Mouse (Mus musculus) embryo, embryonic 10 days (tissue): ENCODE data around the gene T2.

Experiments used
- DNase-seq: peaks from one replicate; pipeline ENCODE4 v3.0.0-alpha.2; 2015; ENCODE audit warnings: low spot score

The T2 gene

DNA sequence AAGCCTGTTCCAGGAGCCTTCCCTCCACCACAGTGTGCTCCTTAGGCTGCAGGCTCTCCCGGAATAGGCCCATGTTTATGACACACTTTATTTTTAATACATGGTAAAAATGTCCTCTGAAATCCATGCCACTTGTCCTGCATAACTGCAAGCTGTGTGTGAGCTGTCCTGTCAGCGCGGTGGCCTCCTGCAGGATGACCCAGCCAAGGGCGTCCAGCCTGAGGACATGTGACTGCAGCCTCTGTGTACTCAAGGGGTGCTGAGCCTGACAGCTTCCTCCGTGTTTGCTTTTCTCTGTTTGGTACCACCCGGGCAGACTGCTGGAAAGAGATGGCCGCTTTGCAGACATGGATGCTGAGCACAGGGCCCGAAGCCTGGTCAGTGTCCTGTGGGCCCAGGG lies 61.1 kb downstream of the T2 start:
- DNase-seq: no peak

DNA sequence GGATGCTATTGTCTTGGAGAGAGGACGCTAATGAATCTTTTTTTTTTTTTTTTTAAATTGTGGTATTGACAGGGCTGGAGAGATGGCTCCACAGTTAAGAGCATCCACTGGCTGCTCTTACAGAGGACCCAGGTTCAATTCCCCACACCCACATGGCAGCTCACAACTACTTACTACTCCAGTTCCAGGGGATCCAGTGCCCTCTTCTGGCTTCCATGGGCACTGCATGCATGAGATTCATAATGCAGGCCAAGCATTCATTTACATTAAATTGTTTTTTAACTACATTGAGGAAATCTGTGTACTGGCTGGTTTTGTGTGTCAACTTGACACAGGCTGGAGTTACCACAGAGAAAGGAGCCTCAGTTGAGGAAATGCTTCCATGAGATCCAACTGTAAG lies 64.9 kb downstream of the T2 start:
- DNase-seq: no peak

DNA sequence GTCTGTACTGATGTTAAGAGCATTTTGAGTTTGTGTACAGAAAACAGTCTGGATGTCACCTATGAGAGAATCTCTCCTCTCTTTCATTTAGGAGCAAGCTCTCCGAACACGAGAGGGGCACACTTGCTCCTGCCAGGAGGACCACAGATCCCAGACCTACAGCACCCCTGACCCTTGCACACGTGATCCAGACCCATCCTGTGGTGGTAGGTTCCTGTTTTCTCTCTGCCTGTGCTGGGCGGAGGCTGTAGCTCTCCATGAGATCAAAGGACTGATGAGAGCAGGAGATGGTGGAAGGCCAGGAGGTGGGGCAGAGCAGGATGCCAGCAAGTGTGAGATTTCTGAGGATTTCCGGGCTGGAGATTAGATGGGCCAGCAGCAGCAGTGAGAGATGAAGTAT lies 65.7 kb downstream of the T2 start:
- DNase-seq: no peak

DNA sequence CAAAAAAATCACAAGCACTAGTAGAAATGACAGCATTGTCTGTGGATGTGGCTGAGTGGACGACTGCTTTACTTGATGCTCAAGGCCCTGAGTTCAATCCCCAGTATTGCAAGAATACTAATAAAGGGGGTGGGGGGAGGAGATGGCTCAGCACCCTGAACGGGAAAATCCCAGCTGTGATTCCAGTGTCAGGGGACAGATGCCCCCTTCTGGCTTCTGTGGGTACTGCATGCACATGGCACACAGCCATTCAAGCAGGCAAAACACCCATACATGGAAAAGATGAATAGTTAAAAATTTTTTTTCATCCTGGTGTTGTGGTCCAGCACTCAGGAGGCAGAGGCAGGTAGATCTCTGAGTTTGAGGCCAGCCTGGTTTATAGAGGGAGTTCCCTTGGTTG lies 67.5 kb downstream of the T2 start:
- peak; percentile 48 for DNase-seq

DNA sequence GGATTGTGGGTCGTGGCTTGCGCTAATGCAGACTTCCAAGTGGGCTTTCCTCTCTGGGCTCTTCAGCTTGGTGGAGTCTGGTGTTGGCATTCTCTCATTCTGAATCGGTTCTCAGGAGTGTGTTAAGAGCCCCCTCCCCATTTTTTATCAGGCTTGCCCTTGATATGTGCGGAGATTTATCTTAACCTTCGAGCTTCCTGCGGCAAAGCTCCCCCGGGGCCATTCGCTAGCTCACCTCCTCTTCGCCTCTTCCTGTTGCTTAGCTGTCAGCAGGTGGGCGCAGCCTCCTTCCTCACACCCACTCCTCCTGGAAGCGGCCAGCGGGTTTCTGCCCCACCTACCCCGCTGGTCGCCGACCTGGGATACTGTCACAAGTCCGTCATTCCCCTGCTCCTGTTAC lies 73.6 kb downstream of the T2 start:
- DNase-seq: no peak

DNA sequence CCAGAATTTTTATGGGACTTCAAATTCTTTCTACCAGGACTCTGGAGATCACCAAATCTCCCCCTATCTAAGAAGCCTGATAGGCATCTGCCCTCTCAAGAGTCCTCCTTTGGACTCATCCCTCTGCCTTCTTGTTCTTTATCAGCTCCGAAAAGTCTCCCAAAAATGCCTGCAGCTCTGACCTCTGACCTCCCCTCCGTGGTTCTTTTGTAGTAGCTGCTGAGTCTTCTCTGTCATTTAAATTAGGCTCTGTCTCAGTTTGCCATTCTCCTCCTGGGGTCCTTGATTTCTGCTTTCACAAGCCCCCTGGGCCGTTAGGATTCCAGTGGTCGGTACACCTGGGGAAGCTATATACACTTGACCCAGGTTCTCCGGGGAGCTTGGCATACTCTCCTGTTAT lies 74.1 kb downstream of the T2 start:
- peak; percentile 35 for DNase-seq

DNA sequence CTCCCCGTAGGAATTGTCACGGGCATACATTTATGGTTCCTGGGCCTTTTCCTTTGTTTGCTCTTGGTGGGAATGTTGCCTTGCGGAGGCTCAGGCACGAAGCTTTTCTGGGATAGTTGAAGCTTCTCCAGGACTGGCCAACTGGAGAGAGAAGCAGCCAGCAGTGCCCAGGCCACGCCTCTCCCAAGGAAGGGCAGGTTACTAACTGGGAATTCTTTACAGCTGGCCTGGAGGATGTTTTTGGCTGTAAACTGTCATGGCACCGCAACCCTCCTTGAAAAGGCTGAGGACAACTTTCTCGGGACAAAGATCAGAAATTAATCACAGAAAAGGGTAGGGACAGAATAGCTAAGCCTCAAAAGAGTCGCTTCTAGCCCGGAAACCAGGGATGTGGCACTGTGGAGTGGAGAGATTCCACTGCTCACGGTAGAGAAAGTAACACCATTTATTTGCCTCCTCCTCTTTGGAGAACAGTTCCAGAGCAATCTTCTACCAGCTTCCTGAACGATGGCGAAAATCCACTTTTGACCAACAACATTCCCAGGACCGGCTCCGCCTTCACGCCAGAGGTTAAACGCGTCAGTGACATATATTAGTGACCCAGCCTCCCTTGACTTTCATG lies 76.5 kb downstream of the T2 start:
- no peak for DNase-seq

DNA sequence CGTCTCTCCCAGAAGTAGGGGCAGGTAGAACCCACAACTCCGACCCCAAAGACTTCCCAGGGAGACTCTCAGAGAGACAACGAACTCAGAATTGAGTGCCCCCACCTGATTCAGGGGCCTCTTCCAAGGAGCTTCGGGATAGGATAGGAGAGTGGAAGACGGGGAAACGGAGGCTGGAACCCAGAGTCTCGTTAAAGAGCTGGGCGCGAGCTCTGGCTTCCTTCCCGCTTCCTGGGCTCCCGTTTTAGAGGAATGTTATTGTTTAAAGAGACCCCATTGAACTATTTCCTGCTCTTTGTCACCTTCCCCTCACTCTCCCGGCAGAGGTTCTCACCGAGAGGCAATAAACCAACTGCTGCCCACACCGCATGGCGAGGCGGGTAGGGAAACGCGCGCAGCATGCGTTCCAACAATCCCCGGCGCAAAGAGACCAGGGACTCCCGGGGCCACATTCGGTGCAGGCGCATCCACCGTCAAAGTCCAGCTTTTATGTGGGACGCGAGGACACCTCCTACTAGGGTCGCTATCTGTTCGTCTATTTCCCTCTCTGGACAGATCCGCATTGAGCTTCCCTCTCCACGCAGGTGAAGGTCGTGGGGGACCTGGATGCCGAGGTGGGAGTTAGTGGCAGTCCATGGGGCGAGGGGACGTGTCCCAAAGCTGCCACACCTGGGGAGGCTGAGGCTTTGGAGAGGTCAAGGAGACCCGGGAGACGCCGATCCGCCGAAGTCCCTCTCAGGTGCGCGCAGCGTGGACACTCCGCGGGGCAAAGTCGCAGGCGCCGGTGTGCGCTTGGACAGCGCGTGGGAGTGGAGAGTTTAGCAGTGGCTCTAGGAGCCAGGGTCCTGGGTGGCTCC lies 77.6 kb downstream of the T2 start:
- no peak for DNase-seq

DNA sequence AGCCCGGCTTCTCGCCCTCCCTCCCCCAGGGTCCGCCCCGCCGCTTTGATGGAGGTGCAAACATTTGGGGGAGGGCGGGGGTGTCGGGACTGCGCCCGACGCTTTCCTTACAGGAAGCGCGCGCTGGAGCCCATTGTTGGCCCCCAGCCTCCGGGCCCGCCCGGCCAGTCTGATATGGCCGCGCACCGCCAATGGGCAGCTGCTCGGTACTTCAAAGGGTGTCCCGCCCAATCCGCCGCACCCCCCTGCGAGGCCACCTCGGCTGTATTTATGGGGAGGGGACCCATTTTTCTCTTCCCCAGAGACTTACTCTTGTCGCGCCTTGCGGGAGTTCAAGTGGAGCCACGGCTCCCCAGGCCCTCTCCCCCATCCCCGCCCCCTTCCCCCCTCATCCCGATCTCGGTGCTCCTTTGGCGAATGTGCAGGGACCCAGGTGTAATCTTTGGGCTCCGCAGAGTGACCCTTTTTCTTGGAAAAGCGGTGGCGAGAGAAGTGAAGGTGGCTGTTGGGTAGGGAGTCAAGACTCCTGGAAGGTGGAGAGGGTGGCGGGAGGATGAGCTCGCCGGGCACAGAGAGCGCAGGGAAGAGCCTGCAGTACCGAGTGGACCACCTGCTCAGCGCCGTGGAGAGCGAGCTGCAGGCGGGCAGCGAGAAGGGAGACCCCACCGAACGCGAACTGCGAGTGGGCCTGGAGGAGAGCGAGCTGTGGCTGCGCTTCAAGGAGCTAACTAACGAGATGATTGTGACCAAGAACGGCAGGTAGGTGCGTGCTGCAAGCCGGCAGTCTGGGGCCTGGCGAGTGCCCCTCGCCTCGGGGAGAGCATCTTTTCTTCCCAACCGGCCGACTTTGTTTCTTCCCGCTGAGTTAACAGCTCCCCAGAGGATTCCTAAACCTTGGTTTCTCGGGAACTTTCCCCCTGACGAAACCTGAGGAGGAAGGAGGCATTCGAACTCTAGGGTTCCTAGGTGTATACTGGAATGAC lies 78.5 kb downstream of the T2 start, which contains the start of gene T:
Gene T (plus strand): TSS at position 446 of the 983 bp plus-strand sequence.
- DNase-seq: no peak

DNA sequence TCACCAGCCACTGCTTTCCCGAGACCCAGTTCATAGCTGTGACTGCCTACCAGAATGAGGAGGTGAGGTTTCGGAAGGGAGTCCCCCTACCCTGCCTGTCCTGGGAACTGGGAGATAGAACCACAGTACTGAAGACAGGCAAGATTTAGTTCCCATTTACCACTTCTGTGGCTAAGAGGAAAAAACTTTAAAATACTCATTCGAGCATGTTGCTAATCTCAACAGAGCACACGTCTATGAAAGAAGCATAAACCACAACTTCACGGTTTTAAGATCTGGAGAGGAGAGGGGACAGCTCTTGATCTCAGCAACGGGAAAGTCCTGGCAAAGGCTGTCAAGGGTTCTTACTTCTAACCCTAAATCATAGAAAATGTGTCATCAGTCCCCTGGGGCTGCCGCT lies 80.4 kb downstream of the T2 start:
- DNase-seq: no peak

DNA sequence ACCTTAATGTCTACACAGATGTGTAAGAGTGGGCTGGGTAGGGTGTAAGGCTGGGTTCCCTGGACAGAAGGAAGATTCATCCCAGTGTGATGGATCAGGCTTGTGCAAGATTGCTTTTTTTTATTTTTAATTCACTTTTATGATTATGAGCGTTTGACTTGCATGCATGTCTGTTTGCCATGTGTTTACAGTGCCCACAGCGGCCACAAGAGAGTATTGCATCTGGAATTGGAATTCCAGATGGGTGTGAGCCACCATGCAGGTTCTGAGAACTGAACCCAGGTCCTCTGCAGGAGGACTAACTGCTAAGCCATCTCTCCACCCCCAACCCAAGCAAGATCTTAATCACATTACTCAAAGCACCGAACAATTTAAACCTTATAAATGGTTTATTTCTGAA lies 88.3 kb downstream of the T2 start:
- no peak for DNase-seq

DNA sequence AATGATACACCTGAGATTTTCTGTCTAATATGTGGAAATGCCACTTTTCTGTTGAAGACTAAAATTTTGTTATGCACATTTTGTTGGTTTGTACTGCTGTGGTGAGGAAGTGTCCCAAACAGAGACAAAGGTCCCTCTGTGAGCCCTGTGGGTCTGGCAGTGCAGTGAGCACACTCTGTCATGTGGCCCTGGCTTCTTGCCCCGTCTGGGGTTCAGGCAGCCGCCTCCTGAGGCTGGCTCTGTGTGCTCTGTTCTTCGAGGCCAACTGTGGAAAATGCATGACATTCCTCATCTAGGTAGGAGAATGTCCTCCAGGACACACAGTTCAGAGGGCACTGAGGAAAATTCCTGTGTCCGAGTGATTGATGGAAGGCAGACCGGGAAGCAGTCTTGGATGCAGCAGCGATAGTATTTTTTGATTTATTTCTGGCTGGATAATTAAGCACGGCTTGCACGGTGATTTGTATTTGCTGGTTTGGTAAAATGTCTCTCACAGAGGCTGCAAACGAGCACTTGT lies 91.9 kb downstream of the T2 start:
- peak; percentile 65 for DNase-seq

DNA sequence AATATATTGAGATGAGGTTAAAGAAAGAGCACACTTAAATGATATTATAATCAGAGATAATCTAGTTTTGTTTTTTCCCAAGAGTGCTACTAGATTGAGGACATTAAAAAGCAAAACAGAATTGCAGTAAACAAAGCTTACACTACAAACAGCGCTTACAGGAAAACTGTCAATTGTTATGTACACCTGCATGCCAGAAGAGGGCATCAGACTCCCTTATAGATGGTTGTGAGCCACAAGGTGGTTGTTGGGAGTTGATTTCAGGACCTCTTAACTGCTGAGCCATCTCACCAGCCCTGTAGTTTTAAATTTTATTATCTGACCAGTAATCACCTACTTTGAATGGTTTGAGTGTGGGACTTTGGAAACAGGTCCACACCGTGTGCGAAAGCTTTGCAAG lies 92.5 kb downstream of the T2 start:
- no peak for DNase-seq

DNA sequence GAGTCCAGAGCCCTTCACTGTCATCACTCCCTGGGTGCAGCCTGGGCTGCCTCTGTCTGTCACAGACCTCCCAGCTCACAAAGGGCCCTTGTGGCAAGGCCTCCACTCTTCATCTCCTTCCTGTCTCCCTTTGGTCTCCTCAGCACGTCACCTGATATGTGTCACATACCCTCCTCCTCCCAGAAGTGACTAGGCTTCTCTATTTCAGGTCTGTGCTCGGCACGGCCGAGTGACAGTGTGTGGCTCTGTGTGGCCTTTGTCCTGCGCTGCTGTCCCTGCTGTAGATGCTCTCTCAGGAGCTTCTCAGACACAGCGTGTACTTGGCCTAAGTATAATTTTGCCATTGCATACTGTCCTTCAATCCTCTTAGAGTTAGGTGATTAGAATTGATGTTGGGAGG lies 99.4 kb downstream of the T2 start:
- no peak for DNase-seq

DNA sequence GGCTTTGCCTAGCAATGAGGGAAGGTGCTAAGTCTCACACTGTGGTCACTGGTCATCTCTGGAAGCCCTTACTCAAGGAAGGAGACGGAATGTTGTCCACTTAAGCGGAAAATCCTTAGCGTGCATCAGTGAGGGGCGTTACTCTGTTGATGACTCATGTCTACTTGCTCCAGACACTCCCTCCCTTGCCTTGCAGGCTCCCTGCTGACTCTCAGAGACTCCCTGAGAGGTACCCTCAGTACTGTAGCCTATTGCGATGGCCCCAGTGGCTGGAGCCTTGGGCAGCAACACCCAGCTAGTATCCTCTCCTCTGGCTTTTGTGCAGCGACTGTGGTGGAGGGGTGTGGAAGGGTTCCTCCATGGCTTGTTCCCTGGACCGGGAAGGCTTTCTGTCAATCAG lies 99.8 kb downstream of the T2 start:
- DNase-seq: no peak

DNA sequence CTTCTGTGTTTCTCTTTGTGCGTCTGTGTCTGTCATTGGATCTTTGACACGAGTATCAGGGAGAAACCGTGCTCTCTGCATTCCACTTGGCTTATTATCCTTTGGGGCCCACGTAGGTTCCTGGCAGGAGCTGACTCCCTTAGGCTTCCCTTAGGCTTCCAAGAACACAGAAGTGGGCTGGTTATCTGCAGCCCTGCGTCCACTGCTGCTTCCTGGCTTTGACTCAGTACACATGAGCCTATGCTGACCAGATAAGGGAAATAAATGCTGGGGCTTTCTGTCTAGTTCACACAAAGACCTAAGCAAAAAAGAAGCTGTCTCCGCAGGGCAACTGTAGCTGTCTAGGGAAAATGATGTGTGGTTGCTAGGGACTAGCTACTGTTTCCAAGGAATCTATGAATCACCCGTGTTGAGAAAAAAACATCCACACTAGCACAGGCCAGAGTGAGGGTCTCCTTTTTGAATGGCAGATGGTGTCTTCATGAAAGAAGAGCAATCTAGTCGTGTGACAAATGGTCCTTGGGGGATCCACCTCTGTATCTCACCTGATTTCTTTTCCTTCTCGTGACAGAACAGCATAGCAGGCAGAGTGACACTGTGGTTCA lies 101.2 kb downstream of the T2 start:
- no peak for DNase-seq

DNA sequence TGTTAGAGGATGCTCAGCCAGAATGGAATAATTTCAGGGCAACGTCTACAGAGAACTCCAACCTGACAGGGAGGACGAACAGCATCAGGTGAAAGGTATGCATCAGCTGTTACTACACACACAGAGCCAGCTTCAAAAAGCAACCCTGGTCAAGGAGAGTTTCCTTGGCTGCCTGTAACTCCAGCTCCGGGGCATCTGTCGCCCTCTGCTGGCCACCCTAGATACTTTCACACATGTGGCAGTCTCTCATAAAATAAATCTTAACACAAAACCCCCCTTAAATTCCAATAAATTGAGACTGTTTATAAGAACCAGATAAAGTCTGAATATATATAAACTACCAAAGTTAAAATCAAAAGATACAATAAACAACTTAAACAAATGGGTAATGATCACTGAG lies 105.8 kb downstream of the T2 start:
- DNase-seq: peak; percentile 68

DNA sequence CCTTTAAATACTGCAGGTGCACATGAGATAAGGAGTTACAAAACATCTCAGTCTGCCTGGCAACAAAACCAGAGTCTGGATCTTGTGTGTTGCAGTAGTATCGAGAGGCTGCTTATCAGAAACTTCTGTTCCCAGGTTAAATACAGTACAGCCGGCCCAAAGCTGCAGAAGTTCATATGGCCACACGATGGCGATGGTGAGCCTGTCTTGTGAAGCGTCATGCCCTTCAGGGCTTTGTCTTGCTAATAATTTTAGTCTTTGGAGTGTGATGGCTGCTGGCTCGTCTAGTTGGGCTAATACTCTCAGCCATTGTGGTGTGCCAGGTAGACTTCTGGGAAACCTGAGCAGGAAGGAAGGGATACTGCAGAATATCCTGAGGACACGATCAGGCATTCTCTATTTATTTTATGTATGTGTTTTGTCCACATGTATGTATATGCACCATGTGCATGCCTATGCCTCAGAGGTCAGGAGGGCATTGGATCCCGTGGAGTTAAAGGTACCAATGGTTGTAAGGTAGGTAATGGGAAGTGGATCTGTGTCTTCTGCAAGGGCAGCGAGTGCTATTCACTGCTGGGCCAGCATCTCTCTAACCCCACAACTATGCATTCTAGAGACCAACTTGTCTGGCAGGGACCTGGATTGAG lies 107.8 kb downstream of the T2 start:
- DNase-seq: peak; percentile 92

DNA sequence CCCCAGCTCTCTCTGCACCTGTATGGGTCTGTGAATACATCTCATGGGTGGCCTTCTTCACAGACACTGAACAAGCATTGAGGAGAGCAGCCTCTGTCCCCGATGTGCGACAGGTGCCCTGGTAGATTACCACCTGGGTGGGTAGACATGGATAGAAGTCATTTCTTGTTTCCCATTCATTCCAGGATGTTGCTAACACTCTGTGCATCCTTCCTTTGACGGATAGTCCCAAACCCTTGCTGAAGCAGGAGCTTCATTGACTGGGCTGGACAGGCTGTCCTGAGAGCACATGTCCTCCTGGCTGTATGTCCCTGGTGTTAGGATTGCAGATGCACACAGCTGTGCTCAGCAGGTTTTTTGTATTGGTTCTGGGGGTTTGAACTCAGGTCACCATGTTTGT lies 112.0 kb downstream of the T2 start:
- DNase-seq: no peak

DNA sequence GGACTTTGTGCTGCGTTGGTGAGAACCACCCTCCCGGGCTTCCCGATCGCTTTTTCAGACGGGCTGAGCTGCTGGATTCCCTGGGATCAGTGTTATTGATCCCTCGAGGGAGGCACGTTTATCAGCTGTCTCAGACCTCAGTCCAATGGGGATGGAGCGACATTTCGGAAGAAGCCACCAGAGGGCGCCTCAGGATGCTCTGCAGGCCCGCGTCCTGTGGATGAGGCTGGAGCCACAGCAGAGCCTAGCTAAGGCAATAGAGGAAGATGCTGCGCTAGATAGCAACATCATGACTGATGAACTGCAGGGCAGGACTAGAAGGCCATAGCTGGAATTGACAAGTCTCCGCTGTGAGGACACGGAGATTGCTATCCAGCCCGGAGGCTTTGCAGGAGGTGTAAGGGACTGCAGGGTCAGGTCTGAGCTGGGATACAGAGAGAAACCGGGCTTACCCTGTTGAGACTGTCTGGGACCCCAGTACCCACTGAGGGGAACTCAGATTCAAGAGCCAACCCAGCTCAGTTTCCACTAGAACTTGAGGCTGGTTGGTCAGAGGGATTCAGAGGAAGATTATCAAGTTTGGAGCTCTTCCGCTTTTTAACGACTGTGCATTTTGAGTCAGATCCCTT lies 113.0 kb downstream of the T2 start:
- peak; percentile 88 for DNase-seq
